Mouse (Mus musculus) thymus, adult 2 months (tissue): ENCODE data around the gene Kctd15.

Experiments used
- CTCF ChIP-seq: fragments of 200-500 bp; IDR thresholded peaks from 2 replicates; pipeline ENCODE4 v1.5.1; 2012; ENCODE audit warnings: mild to moderate bottlenecking, control low read depth, low read length, moderate library complexity, borderline replicate concordance; ENCODE audit not compliant: control insufficient read depth, poor library complexity, insufficient read depth; ENCODE audit errors: extremely low read depth
- POLR2A ChIP-seq: fragments of 200-500 bp; IDR thresholded peaks from 2 replicates; pipeline ENCODE4 v1.6.1; 2012; ENCODE audit warnings: mild to moderate bottlenecking, low read length, control low read depth, moderate library complexity; ENCODE audit not compliant: control insufficient read depth, poor library complexity, insufficient read depth; ENCODE audit errors: extremely low read depth

GRCm38 (mm10) chr7:34654441-34655085, 2.0 kb downstream of the Kctd15 start:
- no peak for TF ChIP-seq POLR2A
- TF ChIP-seq CTCF = no peak
